Mouse (Mus musculus) CH12.LX (cell line): Measurements from ENCODE around the gene Tbl2. TPM values are rescaled to one million over a fixed set of nuclear protein-coding genes. Genes with fewer than 3 reads are reported as not detected.
A peak's percentile ranks its signal among the peaks of the same experiment; 100 is the strongest.

Source experiments
- DNase-seq: peaks from one replicate; pipeline ENCODE4 v3.0.0-alpha.2; 2013; ENCODE audit errors: extremely low read depth
- H3K27ac ChIP-seq: 2 replicates; pipeline ENCODE4 v1.5.1; 2012; ENCODE audit warnings: low read depth, mild to moderate bottlenecking, control low read depth, moderate library complexity; ENCODE audit not compliant: insufficient read depth
- H3K27me3 ChIP-seq: replicated peaks from 2 replicates; pipeline ENCODE3; 2012; ENCODE audit warnings: inconsistent platforms
- H3K36me3 ChIP-seq, 2 experiments: replicated peaks in 1 of 2; 2 replicates each; pipeline versions ENCODE3 to v1.6.1; 2012; ENCODE audit warnings: inconsistent platforms in 1 of 2, low read length in 1 of 2, mild to moderate bottlenecking in 1 of 2, mixed read lengths in 1 of 2, moderate library complexity in 1 of 2; ENCODE audit not compliant: control insufficient read depth in 1 of 2, insufficient read depth in 1 of 2
- H3K4me1 ChIP-seq, 2 experiments: 2 replicates each; pipeline ENCODE4 v1.6.1; 2012; ENCODE audit warnings: inconsistent platforms in 1 of 2, moderate library complexity in 1 of 2; ENCODE audit not compliant: insufficient read depth in 2 of 2, control insufficient read depth in 1 of 2
- H3K4me2 ChIP-seq: 2 replicates; pipeline ENCODE4 v1.6.1; 2012; ENCODE audit warnings: low read depth, mild to moderate bottlenecking, control low read depth; ENCODE audit not compliant: poor library complexity, insufficient read depth, severe bottlenecking
- H3K4me3 ChIP-seq, 3 experiments: fragments of 150-350 bp in 1 of 3; sonication (generic) in 1 of 3; replicated peaks in 1 of 3; 2 replicates each; pipeline versions ENCODE3 to v1.5.1; 2011 to 2012; ENCODE audit warnings: low read depth in 2 of 3, low read length in 2 of 3, mild to moderate bottlenecking in 2 of 3, moderate library complexity in 2 of 3, control low read depth in 1 of 3, improper control_type of control experiment in 1 of 3, inconsistent platforms in 1 of 3, mixed read lengths in 1 of 3; ENCODE audit not compliant: poor library complexity in 1 of 3
- H3K79me2 ChIP-seq: replicated peaks from 2 replicates; pipeline ENCODE4 v1.6.1; 2012; ENCODE audit warnings: mild to moderate bottlenecking, moderate library complexity; ENCODE audit not compliant: control insufficient read depth, poor library complexity, insufficient read depth, severe bottlenecking; ENCODE audit errors: extremely low read depth
- H3K9ac ChIP-seq: 2 replicates; pipeline ENCODE4 v1.6.1; 2012; ENCODE audit warnings: low read depth, mild to moderate bottlenecking, control low read depth, moderate library complexity; ENCODE audit not compliant: insufficient read depth
- H3K9me3 ChIP-seq: replicated peaks from 2 replicates; pipeline ENCODE3; 2012; ENCODE audit warnings: low read length, inconsistent platforms, mixed read lengths
- BHLHE40 ChIP-seq: IDR thresholded peaks from 2 replicates; pipeline ENCODE4 v1.6.1; 2011; ENCODE audit warnings: mild to moderate bottlenecking, low read depth, low read length, improper control_type of control experiment
- CTCF ChIP-seq, 2 experiments: IDR thresholded peaks in 1 of 2; conservative IDR thresholded peaks in 1 of 2; 2 replicates each; pipeline ENCODE4 v1.5.1; 2011 to 2012; ENCODE audit warnings: low read depth in 2 of 2, low read length in 2 of 2, improper control_type of control experiment in 1 of 2, inconsistent platforms in 1 of 2, mild to moderate bottlenecking in 1 of 2, moderate library complexity in 1 of 2
- ETS1 ChIP-seq: conservative IDR thresholded peaks from 2 replicates; pipeline ENCODE4 v1.6.1; 2012; ENCODE audit warnings: low read depth, mild to moderate bottlenecking, inconsistent platforms, low read length, improper control_type of control experiment, moderate library complexity
- GABPA ChIP-seq: IDR thresholded peaks from 2 replicates; pipeline ENCODE4 v1.6.1; 2012; ENCODE audit warnings: low read depth, low read length, improper control_type of control experiment, inconsistent platforms; ENCODE audit not compliant: insufficient replicate concordance
- HCFC1 ChIP-seq: IDR thresholded peaks from 2 replicates; pipeline ENCODE4 v1.6.1; 2012; ENCODE audit warnings: low read depth, mild to moderate bottlenecking, inconsistent platforms, low read length, improper control_type of control experiment
- JUN ChIP-seq: IDR thresholded peaks from 2 replicates; pipeline ENCODE4 v1.6.1; 2011; ENCODE audit warnings: low read depth, mild to moderate bottlenecking, low read length, improper control_type of control experiment, moderate library complexity; ENCODE audit not compliant: insufficient read depth
- JUND ChIP-seq: conservative IDR thresholded peaks from 2 replicates; pipeline ENCODE4 v1.6.1; 2011; ENCODE audit warnings: low read depth, low read length, improper control_type of control experiment
- KAT2A ChIP-seq: IDR thresholded peaks from 2 replicates; pipeline ENCODE4 v1.6.1; 2012; ENCODE audit warnings: low read length, improper control_type of control experiment, inconsistent platforms; ENCODE audit not compliant: insufficient replicate concordance
- MXI1 ChIP-seq: IDR thresholded peaks from 2 replicates; pipeline ENCODE4 v1.6.1; 2011; ENCODE audit warnings: mild to moderate bottlenecking, low read depth, low read length, improper control_type of control experiment
- PAX5 ChIP-seq: IDR thresholded peaks from 2 replicates; pipeline ENCODE4 v1.6.1; 2012; ENCODE audit warnings: low read length, inconsistent platforms, mixed read lengths
- POLR2AphosphoS2 ChIP-seq: IDR thresholded peaks from 2 replicates; pipeline ENCODE4 v1.6.1; 2011; ENCODE audit warnings: low read depth, low read length, improper control_type of control experiment
- SMC3 ChIP-seq: IDR thresholded peaks from 2 replicates; pipeline ENCODE4 v1.6.1; 2011; ENCODE audit warnings: low read depth, low read length, improper control_type of control experiment
- UBTF ChIP-seq: IDR thresholded peaks from 2 replicates; pipeline ENCODE4 v1.6.1; 2012; ENCODE audit warnings: low read depth, mild to moderate bottlenecking, inconsistent platforms, low read length, improper control_type of control experiment, moderate library complexity
- ZC3H11A ChIP-seq: IDR thresholded peaks from 2 replicates; pipeline ENCODE4 v1.6.1; 2012; ENCODE audit warnings: low read depth, mild to moderate bottlenecking, inconsistent platforms, low read length, improper control_type of control experiment
- ZKSCAN1 ChIP-seq: IDR thresholded peaks from 2 replicates; pipeline ENCODE4 v1.6.1; 2012; ENCODE audit warnings: low read depth, inconsistent platforms, low read length, improper control_type of control experiment, borderline replicate concordance
- ZNF384 ChIP-seq: IDR thresholded peaks from 2 replicates; pipeline ENCODE4 v1.6.1; 2012; ENCODE audit warnings: low read depth, low read length, improper control_type of control experiment, inconsistent platforms
- dilution Hi-C: fragments of 300-500 bp; cut with MboI; formaldehyde crosslinking; loops from 2 replicates; pipeline ENCODE4 v1.14.3; 2020; ENCODE audit warnings: low sequenced_read_pairs; ENCODE audit not compliant: extremely low pct_unique_long_range_greater_than_20kb, extremely low pct_ligation_motif_present
- in situ Hi-C: fragments of 300-500 bp; cut with MboI; formaldehyde crosslinking; loops from 3 replicates; pipeline ENCODE4 v1.14.3; 2019; ENCODE audit warnings: low sequenced_read_pairs, low pct_ligation_motif_present, low pct_unique_long_range_greater_than_20kb, mixed read lengths
- polyA plus RNA-seq: library from polyadenylated mRNA; unstranded; fragments of >175 nt; gene quantifications from 2 replicates; pipeline ENCODE4 v1.2.1, GENCODE M21; 2012; ENCODE audit warnings: low read depth; ENCODE audit not compliant: insufficient read length
- total RNA-seq, 2 experiments: library from RNA; depleted of rRNA; stranded (reverse); fragments of 300-350 nt in 1 of 2; fragments of >200 nt in 1 of 2; gene quantifications; 2 replicates each; pipeline ENCODE4 v1.2.3; 2012 to 2014

Tbl2 gene
- total and polyA plus RNA-seq, 3 experiments, result 20.0 to 31.9 (median 24.8) TPM

DNA sequence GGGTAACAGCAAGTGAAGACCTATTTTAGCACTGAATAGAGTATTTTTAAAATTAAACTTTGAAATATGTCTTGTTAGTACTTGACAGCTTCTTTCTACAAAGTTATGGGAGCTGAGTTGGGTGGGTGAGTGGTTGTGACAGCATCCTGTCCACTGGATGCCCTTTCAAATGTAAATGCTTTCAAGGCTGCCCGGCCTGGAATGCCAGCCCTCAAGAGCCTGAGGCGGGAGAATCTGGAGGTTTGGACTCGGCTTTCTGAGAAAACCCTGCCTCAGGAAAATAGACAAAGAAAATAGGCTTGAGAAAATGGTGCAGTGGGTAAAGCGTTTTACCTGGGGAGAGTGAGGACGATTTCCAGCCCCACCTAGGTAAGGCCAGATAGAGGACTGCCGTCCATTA, 32.3 kb downstream of the Tbl2 start:
- H3K27ac ChIP-seq, result no peak overlapping the region
- H3K36me3 ChIP-seq, result peaks cover 51 to 60% of the 10 kb centered on the region in 2 experiments
- peaks cover 6% of the 10 kb centered on the region for H3K9me3 ChIP-seq
- H3K79me2 ChIP-seq, result no peaks in the 10 kb centered on the region
- in situ Hi-C loops, result no loop called here
- H3K4me3 ChIP-seq, result no peak overlapping the region
- dilution Hi-C loops, result no loop called here
- TF ChIP-seq PAX5 (no peak), JUN (no peak), JUND (no peak), BHLHE40 (no peak), ZKSCAN1 (no peak), CTCF (conservative IDR thresholded peaks at IDR 0.05 in 1 of 2, IDR thresholded peaks at IDR 0.05 in 1 of 2; ENCODE audit: low read depth in 2 of 2, low read length in 2 of 2) (no peak), MXI1 (no peak), UBTF (no peak), ZNF384 (no peak), ZC3H11A (no peak), KAT2A (no peak), SMC3 (no peak)
- DNase-seq, result no peak
- H3K4me1 ChIP-seq, result peaks cover 0 to 24% of the 10 kb centered on the region in 2 experiments; a peak in 2 of 4 replicates
- no peak overlapping the region for H3K9ac ChIP-seq
- no peak overlapping the region for H3K4me2 ChIP-seq
- H3K27me3 ChIP-seq, result no peaks in the 10 kb centered on the region

DNA sequence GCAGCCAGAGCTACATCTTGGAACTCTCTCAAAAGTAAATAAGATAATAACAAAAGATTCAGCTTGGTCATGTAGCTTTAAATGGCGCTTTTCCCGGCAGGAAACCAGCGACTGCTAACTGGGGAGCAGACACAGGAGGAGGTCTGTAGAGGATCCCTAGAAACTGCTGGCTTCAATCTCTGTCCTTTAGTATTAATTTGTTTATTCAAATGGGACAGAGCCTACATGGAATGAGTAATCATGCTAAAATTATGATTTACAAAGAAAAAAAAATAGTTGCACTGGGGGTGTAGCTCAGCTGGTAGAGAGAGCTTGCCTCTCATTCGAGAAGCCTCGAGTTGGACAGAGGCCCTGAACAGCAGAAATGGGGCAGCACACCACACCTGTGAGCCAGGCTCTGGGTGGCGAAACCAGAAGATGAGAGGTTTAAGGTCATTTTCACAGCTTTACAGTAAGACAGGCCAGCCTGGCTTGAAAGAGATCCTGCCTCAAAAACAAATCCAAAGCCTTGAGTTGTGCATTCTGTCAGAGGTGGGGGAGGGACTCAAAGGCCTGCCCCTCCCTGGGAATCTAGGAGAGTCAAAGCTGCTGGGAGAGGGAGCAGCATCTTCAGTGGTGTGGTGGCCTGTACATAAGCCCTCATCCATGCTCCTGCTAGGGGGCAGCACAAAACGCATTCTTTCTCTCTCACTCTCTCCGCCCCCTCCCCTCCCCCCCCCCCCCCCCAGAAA, 33.8 kb downstream of the Tbl2 start:
- Histone ChIP-seq H3K27ac (no peak overlapping the region), H3K9ac (no peak overlapping the region), H3K27me3 (no peaks in the 10 kb centered on the region), H3K36me3 (peaks cover 38 to 45% of the 10 kb centered on the region in 2 experiments), H3K4me1 (peaks cover 0 to 24% of the 10 kb centered on the region in 2 experiments; a peak in 2 of 4 replicates), H3K9me3 (peaks cover 6% of the 10 kb centered on the region), H3K79me2 (peaks cover 11% of the 10 kb centered on the region), H3K4me3 (no peak overlapping the region), H3K4me2 (no peak overlapping the region)
- dilution Hi-C loops, result no loop called here
- in situ Hi-C loops, result no loop called here
- DNase-seq, result no peak
- no peak for TF ChIP-seq BHLHE40
- TF ChIP-seq ZNF384, result peak; percentile 19; the same call in 1 of the 2 replicates
- TF ChIP-seq CTCF (conservative IDR thresholded peaks at IDR 0.05 in 1 of 2, IDR thresholded peaks at IDR 0.05 in 1 of 2; ENCODE audit: low read depth in 2 of 2, low read length in 2 of 2), result peak in 1 of 2 experiments; percentile 32; a peak in 2 of 4 replicates
- TF ChIP-seq ZC3H11A, result no peak

DNA sequence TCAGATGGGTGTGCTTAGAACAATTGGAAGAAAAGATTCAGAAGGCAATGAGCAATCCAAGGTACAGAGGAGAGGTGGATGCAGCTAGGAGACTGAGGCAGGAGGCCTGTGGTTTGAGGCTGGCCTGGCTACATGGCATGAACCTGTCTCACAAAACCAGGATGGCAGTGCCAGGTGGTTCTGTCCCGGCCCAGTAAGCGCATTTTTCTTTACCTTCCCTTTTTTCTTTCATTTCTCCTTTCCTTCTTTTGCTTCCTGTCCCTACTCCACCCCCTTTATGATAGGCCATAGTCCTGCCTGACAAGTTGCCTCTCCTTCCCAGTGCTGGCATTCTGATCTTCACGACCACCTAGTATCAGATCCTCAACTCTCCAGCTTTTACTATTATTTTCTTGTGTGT, 35.6 kb downstream of the Tbl2 start:
- TF ChIP-seq POLR2AphosphoS2, result no peak
- no peak for TF ChIP-seq GABPA
- no peak for TF ChIP-seq ETS1
- no peak for TF ChIP-seq HCFC1
- H3K36me3 ChIP-seq, result peaks cover 22 to 34% of the 10 kb centered on the region in 2 experiments
- in situ Hi-C loops, result no loop called here

More for the DNA sequence above, 35.6 kb downstream of the Tbl2 start:
- Histone ChIP-seq H3K9ac (no peak overlapping the region), H3K27ac (no peak overlapping the region), H3K4me3 (no peak overlapping the region), H3K79me2 (peaks cover 28% of the 10 kb centered on the region), H3K4me1 (peaks cover 0 to 33% of the 10 kb centered on the region in 2 experiments; a peak in 2 of 4 replicates), H3K9me3 (peaks cover 6% of the 10 kb centered on the region), H3K4me2 (no peak overlapping the region), H3K27me3 (no peaks in the 10 kb centered on the region)
- DNase-seq, result no peak
- dilution Hi-C loops, result no loop called here
